Mouse (Mus musculus) erythroblast, embryonic 14.5 days (primary cell): ENCODE measurements around the gene Cacna1a. TPM values are rescaled to one million over a fixed set of nuclear protein-coding genes. Genes with fewer than 3 reads are reported as not detected.

Experiments
- H3K27me3 ChIP-seq: 2 replicates; pipeline ENCODE4 v1.6.1; 2012; ENCODE audit warnings: inconsistent platforms; ENCODE audit not compliant: control insufficient read depth
- H3K36me3 ChIP-seq: 2 replicates; pipeline ENCODE4 v1.6.1; 2012; ENCODE audit warnings: mild to moderate bottlenecking, inconsistent platforms; ENCODE audit not compliant: control insufficient read depth
- H3K4me1 ChIP-seq: 2 replicates; pipeline ENCODE4 v1.6.1; 2012; ENCODE audit warnings: inconsistent platforms; ENCODE audit not compliant: control insufficient read depth
- H3K4me3 ChIP-seq: replicated peaks from 2 replicates; pipeline ENCODE3; 2012; ENCODE audit warnings: moderate library complexity, mild to moderate bottlenecking, inconsistent platforms
- H3K9me3 ChIP-seq: 2 replicates; pipeline ENCODE4 v1.6.1; 2012; ENCODE audit warnings: low read length, inconsistent platforms, mixed read lengths; ENCODE audit not compliant: control insufficient read depth
- GATA1 ChIP-seq: IDR thresholded peaks from 2 replicates; pipeline ENCODE4 v1.6.1; 2012; ENCODE audit warnings: low read length, inconsistent platforms, mixed read lengths
- TAL1 ChIP-seq: IDR thresholded peaks from 3 replicates; pipeline ENCODE4 v1.6.1; 2012; ENCODE audit warnings: low read length, inconsistent platforms, mixed read lengths
- polyA plus RNA-seq: library from polyadenylated mRNA; stranded (reverse); fragments of >175 nt; gene quantifications from 2 replicates; pipeline ENCODE4 v1.2.3, GENCODE M21; 2012

Cacna1a gene
- polyA plus RNA-seq, 1 experiment: 0.88 TPM

- H3K4me1 ChIP-seq: no peaks in the 10 kb centered on the region
- no peaks in the 10 kb centered on the region for H3K27me3 ChIP-seq
- H3K36me3 ChIP-seq: no peaks in the 10 kb centered on the region
- no peak for TF ChIP-seq GATA1
- TF ChIP-seq TAL1: no peak
- no peaks in the 10 kb centered on the region; the same call in 1 of the 2 replicates for H3K9me3 ChIP-seq
- no peak overlapping the region for H3K4me3 ChIP-seq
Measured at GRCm38 (mm10) chr8:84391611-84392010, 3.4 kb downstream of the Cacna1a start.

DNA sequence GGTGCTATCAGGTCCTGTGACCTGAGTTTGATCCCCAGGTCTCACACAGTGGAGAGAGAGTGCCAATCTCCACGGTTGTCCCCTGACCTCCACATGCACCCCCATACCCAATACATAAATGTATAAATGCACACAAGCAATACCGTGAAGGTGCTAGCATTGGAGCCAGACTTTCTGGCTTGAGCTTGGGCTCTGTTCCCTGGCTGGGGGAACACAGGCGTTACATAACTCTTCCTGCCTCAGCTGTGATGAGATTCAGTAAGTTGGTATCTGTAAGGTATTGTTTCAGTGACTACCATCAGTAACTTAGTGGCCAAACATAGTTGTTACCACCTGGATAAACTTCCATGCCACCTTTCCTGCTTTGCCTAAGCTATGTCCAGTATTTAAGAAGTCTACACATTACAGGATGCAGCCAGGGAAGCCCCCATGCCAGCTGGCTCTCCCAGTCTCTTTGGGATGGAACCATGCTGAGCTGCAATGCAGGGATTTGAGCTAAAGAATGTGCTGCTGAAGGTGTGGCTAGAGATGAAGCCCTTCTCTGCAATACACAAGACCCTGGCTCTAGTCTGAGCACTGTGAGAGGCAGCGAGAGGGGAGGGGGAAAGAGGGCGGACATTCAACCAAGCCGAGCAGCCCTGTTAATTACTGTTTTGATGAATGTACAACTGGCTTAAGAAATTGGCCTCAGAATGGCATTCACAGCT is 7.7 kb downstream of the Cacna1a start:
- Histone ChIP-seq H3K4me1 (no peaks in the 10 kb centered on the region), H3K27me3 (no peaks in the 10 kb centered on the region), H3K9me3 (no peaks in the 10 kb centered on the region), H3K4me3 (no peak overlapping the region), H3K36me3 (no peaks in the 10 kb centered on the region)
- TF ChIP-seq TAL1: no peak
- TF ChIP-seq GATA1: no peak

DNA sequence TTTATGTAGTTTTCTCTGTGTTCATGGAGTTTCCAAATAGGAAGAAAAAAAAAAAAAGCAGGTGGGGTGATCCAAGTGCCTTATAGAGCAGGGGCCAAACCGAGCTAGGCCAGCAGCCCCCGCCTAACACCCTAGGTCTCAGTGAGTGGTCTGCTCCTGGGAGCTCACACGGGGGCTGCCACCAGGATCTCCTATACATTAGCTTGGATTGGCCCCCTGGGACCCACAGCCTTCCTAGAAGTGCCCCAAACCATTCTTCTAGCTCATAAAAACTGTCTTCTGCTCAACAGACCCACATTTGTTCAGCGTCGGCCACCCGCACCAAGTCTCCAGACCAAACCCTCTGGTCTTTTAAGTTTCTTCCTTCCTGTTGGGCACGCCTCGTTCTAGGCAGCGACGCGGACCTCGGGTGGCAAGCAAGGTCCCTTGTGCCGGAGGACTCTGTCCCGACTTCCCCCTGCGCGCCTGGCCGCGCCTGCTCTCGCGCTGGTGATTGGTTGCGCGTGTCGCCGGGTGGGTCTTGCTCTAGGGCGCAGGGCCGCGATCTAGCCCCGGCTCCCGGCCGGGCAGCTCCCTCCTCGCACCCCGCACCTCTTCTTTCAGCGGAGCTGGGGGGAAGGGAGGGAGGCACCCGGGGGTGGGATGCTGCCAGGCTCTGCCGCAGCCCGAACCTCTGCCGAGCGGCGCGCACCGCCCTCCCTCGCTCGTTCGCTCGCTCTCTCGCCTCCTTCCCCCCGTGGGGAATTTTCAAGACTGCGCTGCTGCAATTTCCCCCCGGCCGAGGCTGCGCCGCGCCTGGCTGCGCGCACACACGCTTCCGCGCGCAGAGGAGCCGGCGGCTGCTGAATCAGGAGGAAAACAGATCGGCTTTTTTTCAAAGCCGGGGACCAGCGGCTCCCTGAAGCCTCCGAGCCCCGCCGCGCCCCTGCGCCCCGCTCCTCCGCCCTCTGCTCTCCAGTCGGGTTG is 25.9 kb downstream of the Cacna1a start:
- no peak overlapping the region for H3K4me3 ChIP-seq
- H3K36me3 ChIP-seq: no peaks in the 10 kb centered on the region
- TF ChIP-seq GATA1: no peak
- H3K4me1 ChIP-seq: no peaks in the 10 kb centered on the region
- peaks cover 4% of the 10 kb centered on the region for H3K9me3 ChIP-seq
- peaks cover 59% of the 10 kb centered on the region for H3K27me3 ChIP-seq

GRCm38 (mm10) chr8:84414918-84415317 is 26.7 kb downstream of the Cacna1a start:
- TF ChIP-seq TAL1: no peak
- no peak for TF ChIP-seq GATA1
- no peaks in the 10 kb centered on the region for H3K4me1 ChIP-seq
- H3K27me3 ChIP-seq: peaks cover 59% of the 10 kb centered on the region
- H3K4me3 ChIP-seq: no peak overlapping the region
- no peaks in the 10 kb centered on the region for H3K36me3 ChIP-seq
- peaks cover 4% of the 10 kb centered on the region for H3K9me3 ChIP-seq

DNA sequence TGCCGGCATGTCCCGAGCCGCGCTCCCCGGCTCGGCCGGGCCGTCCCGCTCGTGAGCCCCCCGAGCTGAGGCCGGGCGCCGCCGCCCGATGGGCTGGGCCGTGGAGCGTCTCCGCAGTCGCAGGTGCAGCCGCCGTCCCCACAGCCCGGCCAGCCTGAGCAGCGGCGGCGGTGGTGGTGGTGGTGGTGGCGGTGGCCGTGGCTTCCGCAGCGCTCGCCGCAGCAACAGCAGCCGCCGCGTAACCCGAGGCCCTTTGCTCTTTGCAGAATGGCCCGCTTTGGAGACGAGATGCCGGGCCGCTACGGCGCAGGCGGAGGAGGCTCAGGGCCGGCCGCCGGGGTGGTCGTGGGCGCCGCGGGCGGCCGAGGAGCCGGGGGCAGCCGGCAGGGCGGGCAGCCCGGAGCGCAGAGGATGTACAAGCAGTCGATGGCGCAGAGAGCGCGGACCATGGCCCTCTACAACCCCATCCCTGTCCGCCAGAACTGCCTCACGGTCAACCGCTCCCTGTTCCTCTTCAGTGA is 27.2 kb downstream of the Cacna1a start:
- H3K27me3 ChIP-seq: peaks cover 59% of the 10 kb centered on the region

GRCm38 (mm10) chr8:84416041-84416440 is 27.8 kb downstream of the Cacna1a start:
- Histone ChIP-seq H3K36me3 (no peaks in the 10 kb centered on the region), H3K4me3 (no peak overlapping the region), H3K27me3 (peaks cover 59% of the 10 kb centered on the region), H3K9me3 (peaks cover 4% of the 10 kb centered on the region), H3K4me1 (no peaks in the 10 kb centered on the region)
- TF ChIP-seq GATA1 (no peak), TAL1 (no peak)

More for the DNA sequence above, 27.2 kb downstream of the Cacna1a start:
- no peaks in the 10 kb centered on the region for H3K4me1 ChIP-seq
- peak overlapping the region; percentile 18 for H3K4me3 ChIP-seq
- H3K36me3 ChIP-seq: no peaks in the 10 kb centered on the region
- TF ChIP-seq TAL1: no peak
- peaks cover 4% of the 10 kb centered on the region for H3K9me3 ChIP-seq

DNA sequence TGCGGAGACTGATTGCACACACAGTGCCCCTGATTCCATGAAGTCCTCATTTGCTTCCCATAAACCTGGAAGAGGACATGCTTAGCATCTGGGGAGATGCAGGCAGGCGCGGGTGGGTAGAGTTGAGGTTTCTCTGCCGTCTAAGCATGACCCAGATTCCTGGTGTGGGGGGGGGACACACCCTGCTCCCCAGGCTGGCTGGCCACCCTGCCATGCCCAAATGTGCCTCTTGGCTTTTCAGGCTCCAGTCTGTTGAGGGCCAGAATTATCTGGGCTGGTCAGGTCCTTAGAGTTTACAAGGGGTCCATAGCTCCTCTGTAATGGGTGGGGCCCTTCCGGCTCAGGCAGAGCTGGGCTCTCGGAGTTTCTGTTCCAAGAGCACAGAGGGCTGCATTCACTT is 28.7 kb downstream of the Cacna1a start:
- peaks cover 4% of the 10 kb centered on the region for H3K9me3 ChIP-seq
- no peaks in the 10 kb centered on the region for H3K4me1 ChIP-seq
- no peak overlapping the region for H3K4me3 ChIP-seq
- H3K27me3 ChIP-seq: peaks cover 57% of the 10 kb centered on the region
- H3K36me3 ChIP-seq: no peaks in the 10 kb centered on the region
- TF ChIP-seq GATA1: no peak
- no peak for TF ChIP-seq TAL1

DNA sequence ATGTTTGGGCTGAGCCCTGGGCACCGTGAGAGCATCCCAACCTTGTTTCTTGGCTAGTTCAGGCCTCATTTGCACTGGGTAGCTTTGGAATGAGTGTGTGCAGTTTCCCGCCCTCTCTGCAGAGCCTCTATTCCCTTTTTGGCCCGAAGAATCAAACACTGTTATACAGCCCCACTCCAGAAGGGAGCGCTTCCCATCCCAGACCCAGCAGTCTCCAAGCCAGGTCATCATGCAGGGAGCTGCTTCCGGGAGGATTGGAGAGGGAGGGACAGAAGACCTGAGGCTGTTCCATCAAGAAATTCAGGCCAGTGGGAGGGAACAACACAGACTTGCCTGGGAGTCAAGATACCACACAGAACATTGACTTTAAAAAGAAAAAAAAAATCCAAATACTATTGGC is 29.6 kb downstream of the Cacna1a start:
- TF ChIP-seq GATA1 (no peak), TAL1 (no peak)
- Histone ChIP-seq H3K27me3 (peaks cover 52% of the 10 kb centered on the region), H3K9me3 (peaks cover 4% of the 10 kb centered on the region)

GRCm38 (mm10) chr8:84424426-84424825 is 36.2 kb downstream of the Cacna1a start:
- no peaks in the 10 kb centered on the region for H3K36me3 ChIP-seq
- H3K27me3 ChIP-seq: no peaks in the 10 kb centered on the region
- H3K4me1 ChIP-seq: no peaks in the 10 kb centered on the region
- TF ChIP-seq TAL1 (no peak), GATA1 (no peak)
- H3K9me3 ChIP-seq: no peaks in the 10 kb centered on the region
- no peak overlapping the region for H3K4me3 ChIP-seq

More for the DNA sequence above, 29.6 kb downstream of the Cacna1a start:
- H3K4me3 ChIP-seq: no peak overlapping the region
- no peaks in the 10 kb centered on the region for H3K36me3 ChIP-seq
- no peaks in the 10 kb centered on the region for H3K4me1 ChIP-seq
